Mouse (Mus musculus) urinary bladder, postnatal 14 days (tissue): ENCODE data around the gene Vsig8.

Experiments
- DNase-seq: peaks from one replicate; pipeline ENCODE4 v3.0.0; 2021; ENCODE audit warnings: low spot score

Gene Vsig8

GRCm38 (mm10) chr1:172590385-172590784, 34.6 kb downstream of the Vsig8 start, which contains the start of gene Slamf8:
Slamf8 (minus strand) TSS chr1:172590568.
- DNase-seq = peak; percentile 33

- DNase-seq = no peak
Observed at GRCm38 (mm10) chr1:172593321-172593720, 37.6 kb downstream of the Vsig8 start.

GRCm38 (mm10) chr1:172593956-172594355, 38.2 kb downstream of the Vsig8 start:
- DNase-seq = no peak

DNA sequence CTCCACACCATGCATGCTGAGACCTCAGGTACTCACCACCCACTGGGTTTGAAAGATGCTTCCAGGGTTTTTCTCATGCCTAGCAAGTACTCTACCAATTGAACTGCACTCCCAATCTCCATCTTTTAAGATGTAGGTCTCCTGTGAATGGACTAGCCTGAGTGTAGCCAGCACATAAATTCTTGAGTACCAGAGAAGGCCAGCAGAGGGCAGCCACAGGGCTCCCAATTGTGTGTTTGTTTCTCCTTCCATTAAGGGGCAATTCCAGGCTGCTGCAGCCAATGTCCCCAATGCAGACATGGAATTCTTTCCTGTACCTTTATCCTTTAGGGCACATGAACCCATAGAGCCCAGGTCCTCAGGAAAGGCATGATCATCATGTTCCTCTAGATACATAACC, 38.8 kb downstream of the Vsig8 start:
- peak; percentile 31 for DNase-seq

DNA sequence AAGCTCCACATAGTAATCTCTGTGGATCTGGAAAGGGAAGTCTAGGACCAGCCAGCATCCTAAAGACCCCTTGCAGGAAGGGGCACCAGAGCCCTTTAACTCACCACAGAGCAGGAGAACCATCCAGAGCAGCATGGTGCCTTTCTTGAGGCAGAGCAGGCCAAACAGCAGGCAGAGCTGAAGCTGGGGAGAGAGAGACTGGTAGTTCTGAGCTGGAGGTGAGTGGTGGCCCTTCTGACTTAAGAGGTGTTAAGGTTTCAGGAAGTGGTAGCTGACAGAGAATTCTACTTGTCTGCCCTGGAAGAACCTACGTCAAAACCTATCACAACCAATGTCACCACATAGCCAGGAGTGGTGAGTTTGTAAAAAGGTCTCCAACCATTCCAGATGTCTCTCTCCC, 46.6 kb downstream of the Vsig8 start, which contains the start of gene Fcrl6:
Fcrl6 (minus strand) TSS at position 226 of the 400 bp plus-strand sequence.
- no peak for DNase-seq

DNA sequence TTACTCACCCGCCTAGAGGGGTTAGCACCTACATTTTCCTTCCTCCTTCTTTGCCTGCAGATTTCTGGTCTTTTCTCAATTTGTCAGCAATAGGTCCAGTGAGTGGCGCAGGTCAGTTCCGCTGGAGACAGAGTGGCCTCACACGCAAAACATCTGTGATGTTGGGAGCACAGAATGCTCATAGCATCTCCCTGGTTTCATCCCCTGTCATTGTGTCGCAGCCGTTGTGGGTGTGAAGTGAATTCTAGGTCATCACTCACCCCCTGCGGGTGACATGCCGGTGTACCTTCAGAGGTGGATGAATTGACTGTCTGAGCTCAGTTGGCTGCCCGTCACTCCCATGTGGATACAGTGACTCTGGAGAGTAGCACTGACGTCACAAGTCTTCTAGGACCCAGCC, 55.6 kb downstream of the Vsig8 start:
- DNase-seq = no peak

DNA sequence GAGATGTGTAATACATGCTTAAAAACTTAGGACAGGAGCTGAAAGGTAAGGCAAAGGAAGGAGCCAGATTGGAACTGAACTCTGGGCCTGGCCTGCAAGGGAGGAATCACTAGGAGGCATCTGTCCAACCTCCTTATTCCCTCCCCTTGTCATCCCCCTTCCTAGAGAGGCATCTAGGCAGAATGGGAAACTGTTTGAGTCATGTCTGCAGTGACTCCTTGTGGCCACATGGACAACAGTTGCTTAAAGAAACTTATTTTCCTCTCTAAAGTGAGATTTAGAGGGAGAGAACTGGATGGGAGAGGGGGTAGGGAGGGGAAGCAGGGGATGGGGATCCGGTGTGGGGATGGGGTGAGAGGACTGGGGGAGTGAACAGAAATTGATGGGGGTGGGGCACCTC, 57.0 kb downstream of the Vsig8 start:
- DNase-seq = no peak
